Mouse (Mus musculus) kidney, embryonic 14.5 days (tissue): ENCODE measurements around the gene Cish. TPM values are rescaled to one million over a fixed set of nuclear protein-coding genes. Genes with fewer than 3 reads are reported as not detected.

Source experiments
- ATAC-seq: fragments of 200-750 bp; cut with Nextera tagmentation; 2 replicates; pipeline ENCODE4 v1.8.0; 2017; ENCODE audit warnings: moderate number of reproducible peaks, mild to moderate bottlenecking, moderate TSS enrichment, moderate library complexity; ENCODE audit not compliant: low FRiP score, low TSS enrichment
- H3K27ac ChIP-seq: fragments of 300-500 bp; sonication (generic); 2 replicates; pipeline ENCODE4 v1.5.1; 2014; ENCODE audit warnings: low read depth, mild to moderate bottlenecking, low read length, moderate library complexity, mixed read lengths
- H3K27me3 ChIP-seq: fragments of 300-500 bp; sonication (generic); 2 replicates; pipeline ENCODE4 v1.6.1; 2014; ENCODE audit warnings: mild to moderate bottlenecking, low read length; ENCODE audit not compliant: control insufficient read depth, insufficient read depth
- H3K36me3 ChIP-seq: fragments of 300-500 bp; sonication (generic); 2 replicates; pipeline ENCODE4 v1.6.1; 2014; ENCODE audit warnings: low read length, mixed read lengths; ENCODE audit not compliant: control insufficient read depth, insufficient read depth
- H3K4me1 ChIP-seq: fragments of 300-500 bp; sonication (generic); 2 replicates; pipeline ENCODE4 v1.6.1; 2014; ENCODE audit warnings: low read length, mixed read lengths; ENCODE audit not compliant: control insufficient read depth, insufficient read depth
- H3K4me2 ChIP-seq: fragments of 300-500 bp; sonication (generic); replicated peaks from 2 replicates; pipeline ENCODE4 v1.6.1; 2014; ENCODE audit warnings: low read depth, mild to moderate bottlenecking, low read length
- H3K4me3 ChIP-seq: fragments of 300-500 bp; sonication (generic); 2 replicates; pipeline ENCODE4 v1.5.1; 2014; ENCODE audit warnings: mild to moderate bottlenecking, low read length
- H3K9ac ChIP-seq: fragments of 300-500 bp; sonication (generic); 2 replicates; pipeline ENCODE4 v1.6.1; 2014; ENCODE audit warnings: low read depth, mild to moderate bottlenecking, low read length, moderate library complexity
- H3K9me3 ChIP-seq: fragments of 300-500 bp; sonication (generic); 2 replicates; pipeline ENCODE4 v1.6.1; 2016; ENCODE audit warnings: low read length; ENCODE audit not compliant: control insufficient read depth
- WGBS: fragments of 180-500 bp; shearing (Covaris S2); extraction: QIAGEN DNeasy Blood & Tissue Kit; methylation state at CpG from one replicate; pipeline ENCODE4 v1.1.7; 2014; 5-methylcytosine and 5-hydroxymethylcytosine counted together
- polyA plus RNA-seq: library from polyadenylated mRNA; unstranded; fragments of >200 nt; fragmentation: Nextera tagmentation; extraction: Ambion mirVana; gene quantifications from 2 replicates; pipeline ENCODE4 v1.2.1, GENCODE M21; 2014

Cish gene
- polyA plus RNA-seq, 1 experiment from 2014 or later, result 7.1 TPM

- Histone ChIP-seq H3K36me3 (no peaks in the 10 kb centered on the region), H3K4me3 (peak within 1 kb of the TSS; percentile 42), H3K4me2 (peak within 1 kb of the TSS; percentile 75), H3K27ac (no peak within 1 kb of the TSS), H3K27me3 (0 out of 2 replicates have a peak, but pooled peaks cover 5% of the 10 kb centered on the region), H3K4me1 (0 out of 2 replicates have a peak, but pooled peaks cover 3% of the 10 kb centered on the region), H3K9me3 (no peaks in the 10 kb centered on the region), H3K9ac (peak within 1 kb of the TSS; percentile 9)
- ATAC-seq, result peak; percentile 83
- WGBS, result 1% methylated on average over 49 of the region's 49 CpGs
Observed at GRCm38 (mm10) chr9:107289211-107290076, 6.4 kb upstream of the Cish start, which contains the start of gene Mapkapk3. TSS of gene Mapkapk3 (minus strand) at chr9:107289877.

GRCm38 (mm10) chr9:107290897-107291296, 4.9 kb upstream of the Cish start:
- H3K9me3 ChIP-seq, result no peaks in the 10 kb centered on the region
- 29% methylated on average over 10 of the region's 10 CpGs for WGBS
- ATAC-seq, result 0 out of 2 replicates have a peak, but pooled peaks have one; percentile 25

GRCm38 (mm10) chr9:107294249-107294648, 1.6 kb upstream of the Cish start:
- no peak overlapping the region for H3K4me3 ChIP-seq
- WGBS, result 2% methylated on average over 6 of the region's 6 CpGs
- H3K27ac ChIP-seq, result no peak overlapping the region
- H3K9ac ChIP-seq, result no peak overlapping the region
- H3K4me1 ChIP-seq, result peaks cover 11% of the 10 kb centered on the region; the same call in 1 of the 2 replicates
- no peak for ATAC-seq
- H3K9me3 ChIP-seq, result no peaks in the 10 kb centered on the region
- H3K4me2 ChIP-seq, result no peak overlapping the region
- peaks cover 9% of the 10 kb centered on the region; the same call in 1 of the 2 replicates for H3K27me3 ChIP-seq
- H3K36me3 ChIP-seq, result no peaks in the 10 kb centered on the region

More at GRCm38 (mm10) chr9:107290897-107291296, 4.9 kb upstream of the Cish start:
- 0 out of 2 replicates have a peak, but pooled peaks cover 4% of the 10 kb centered on the region for H3K4me1 ChIP-seq
- peaks cover 9% of the 10 kb centered on the region; the same call in 1 of the 2 replicates for H3K27me3 ChIP-seq
- H3K27ac ChIP-seq, result no peak overlapping the region
- H3K36me3 ChIP-seq, result no peaks in the 10 kb centered on the region
- no peak overlapping the region for H3K4me2 ChIP-seq
- no peak overlapping the region for H3K9ac ChIP-seq
- no peak overlapping the region for H3K4me3 ChIP-seq

- Histone ChIP-seq H3K4me3 (peak overlapping the region; percentile 65; the same call in 1 of the 2 replicates), H3K4me1 (peaks cover 8% of the 10 kb centered on the region; the same call in 1 of the 2 replicates), H3K9ac (no peak overlapping the region), H3K27ac (no peak overlapping the region), H3K9me3 (no peaks in the 10 kb centered on the region), H3K27me3 (peaks cover 9% of the 10 kb centered on the region; the same call in 1 of the 2 replicates), H3K4me2 (peak overlapping the region; percentile 75; the same call in 1 of the 2 replicates), H3K36me3 (peaks cover 5% of the 10 kb centered on the region; the same call in 1 of the 2 replicates)
- 64% methylated on average over 4 of the region's 4 CpGs for WGBS
- ATAC-seq, result no peak
Observed at GRCm38 (mm10) chr9:107295616-107296015, 210 bp upstream of the Cish start.

- 5% methylated on average over 14 of the region's 14 CpGs for WGBS
- Histone ChIP-seq H3K4me2 (peak overlapping the region; percentile 75), H3K36me3 (peaks cover 9% of the 10 kb centered on the region; the same call in 1 of the 2 replicates), H3K4me3 (peak overlapping the region; percentile 65), H3K9me3 (no peaks in the 10 kb centered on the region), H3K4me1 (peaks cover 8% of the 10 kb centered on the region; the same call in 1 of the 2 replicates), H3K27ac (no peak overlapping the region), H3K27me3 (peaks cover 9% of the 10 kb centered on the region; the same call in 1 of the 2 replicates), H3K9ac (peak overlapping the region; percentile 50; the same call in 1 of the 2 replicates)
- ATAC-seq, result peak; percentile 48; the same call in 1 of the 2 replicates
Observed at GRCm38 (mm10) chr9:107296041-107296440, 215 bp downstream of the Cish start.

GRCm38 (mm10) chr9:107296501-107296965, 707 bp downstream of the Cish start:
- WGBS, result under 1% methylated on average over 31 of the region's 31 CpGs
- peaks cover 9% of the 10 kb centered on the region; the same call in 1 of the 2 replicates for H3K27me3 ChIP-seq
- H3K9ac ChIP-seq, result peak overlapping the region; percentile 58
- H3K4me1 ChIP-seq, result peaks cover 8% of the 10 kb centered on the region; the same call in 1 of the 2 replicates
- H3K4me2 ChIP-seq, result peak overlapping the region; percentile 75
- no peaks in the 10 kb centered on the region for H3K9me3 ChIP-seq
- ATAC-seq, result peak; percentile 98
- peaks cover 13% of the 10 kb centered on the region; the same call in 1 of the 2 replicates for H3K36me3 ChIP-seq
- H3K4me3 ChIP-seq, result peak overlapping the region; percentile 65
- H3K27ac ChIP-seq, result peak overlapping the region; percentile 20; the same call in 1 of the 2 replicates

GRCm38 (mm10) chr9:107297059-107297458, 1.2 kb downstream of the Cish start:
- Histone ChIP-seq H3K4me1 (peaks cover 8% of the 10 kb centered on the region; the same call in 1 of the 2 replicates), H3K9ac (peak overlapping the region; percentile 58), H3K27me3 (peaks cover 9% of the 10 kb centered on the region; the same call in 1 of the 2 replicates), H3K4me2 (peak overlapping the region; percentile 75), H3K36me3 (peaks cover 16% of the 10 kb centered on the region; the same call in 1 of the 2 replicates), H3K4me3 (peak overlapping the region; percentile 65), H3K27ac (peak overlapping the region; percentile 20; the same call in 1 of the 2 replicates), H3K9me3 (no peaks in the 10 kb centered on the region)
- 11% methylated on average over 16 of the region's 16 CpGs for WGBS
- peak; percentile 9; the same call in 1 of the 2 replicates for ATAC-seq

GRCm38 (mm10) chr9:107297658-107298057, 1.8 kb downstream of the Cish start:
- Histone ChIP-seq H3K27ac (no peak overlapping the region), H3K4me2 (peak overlapping the region; percentile 75), H3K36me3 (peaks cover 16% of the 10 kb centered on the region; the same call in 1 of the 2 replicates), H3K27me3 (peaks cover 9% of the 10 kb centered on the region; the same call in 1 of the 2 replicates), H3K9ac (peak overlapping the region; percentile 58; the same call in 1 of the 2 replicates), H3K4me1 (peaks cover 8% of the 10 kb centered on the region; the same call in 1 of the 2 replicates), H3K9me3 (no peaks in the 10 kb centered on the region), H3K4me3 (peak overlapping the region; percentile 65)
- 93% methylated on average over 4 of the region's 4 CpGs for WGBS
- no peak for ATAC-seq
